Mouse (Mus musculus): ENCODE data around the gene Fam131a.

Gene Fam131a

DNA sequence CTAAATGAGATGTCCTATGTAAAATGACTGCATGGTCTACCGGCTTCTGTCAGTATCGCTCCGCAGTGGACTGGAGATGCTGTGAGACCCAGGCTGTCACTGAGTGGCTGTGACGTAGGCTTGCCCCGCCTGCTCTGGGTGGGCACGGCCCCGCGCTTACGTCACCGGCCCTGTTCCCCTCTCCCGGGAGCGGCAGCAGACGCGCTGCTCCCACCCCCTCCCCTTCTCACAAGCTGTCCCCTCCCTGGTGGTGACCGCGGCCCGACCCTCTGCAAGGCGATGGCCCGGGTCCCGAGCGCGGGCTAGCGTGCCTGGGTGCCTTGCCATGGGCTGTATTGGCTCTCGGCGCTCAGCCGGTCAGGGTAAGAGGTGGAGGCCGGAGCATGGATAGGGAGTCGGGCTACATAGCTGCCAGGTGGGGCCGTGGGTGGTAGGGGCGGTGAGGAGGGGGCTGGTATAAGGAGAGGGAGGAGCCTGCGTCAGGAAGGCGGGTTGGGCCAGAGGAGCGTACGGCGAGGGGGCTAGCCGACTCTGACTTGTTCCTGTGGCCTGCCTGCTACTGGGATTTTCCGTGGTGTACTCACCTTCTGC is at the start of gene Fam131a:
Gene Fam131a (plus strand): TSS at position 131 of the 591 bp plus-strand sequence.
- CTCF ChIA-PET: interaction anchor here (0.5 to 1.4 kb wide), 8 partner anchors 9 to 205 kb away, joined by 3 to 6 read pairs (median 4); partner anchors contain the start of gene Clcn2 (in 1 of the 4)
- POLR2A ChIA-PET: interaction anchor here (0.6 to 14.3 kb wide), 27 partner anchors 9 to 1558 kb away, joined by 3 to 298 read pairs (median 4); partner anchors contain the start of genes Clcn2 (in 1 of the 4), Dvl3 (in 1 of the 4), Eif2b5 (in 1 of the 4) and Polr2h (in 1 of the 4)

- ChIA-PET POLR2A (interaction anchor here in 2 of 4 experiments (0.5 to 1.8 kb wide), 2 partner anchors 33 to 47 kb away, joined by 3 to 8 read pairs; partner anchors contain the start of genes Alg3 (in 1 of the 2), Eef1akmt4 (in 1 of the 2) and Gm49333 (in 1 of the 2)), CTCF (no interaction called here)
These were observed 49.1 kb upstream of the Fam131a start for GRCm38 (mm10) chr16:20643911-20644310.

DNA sequence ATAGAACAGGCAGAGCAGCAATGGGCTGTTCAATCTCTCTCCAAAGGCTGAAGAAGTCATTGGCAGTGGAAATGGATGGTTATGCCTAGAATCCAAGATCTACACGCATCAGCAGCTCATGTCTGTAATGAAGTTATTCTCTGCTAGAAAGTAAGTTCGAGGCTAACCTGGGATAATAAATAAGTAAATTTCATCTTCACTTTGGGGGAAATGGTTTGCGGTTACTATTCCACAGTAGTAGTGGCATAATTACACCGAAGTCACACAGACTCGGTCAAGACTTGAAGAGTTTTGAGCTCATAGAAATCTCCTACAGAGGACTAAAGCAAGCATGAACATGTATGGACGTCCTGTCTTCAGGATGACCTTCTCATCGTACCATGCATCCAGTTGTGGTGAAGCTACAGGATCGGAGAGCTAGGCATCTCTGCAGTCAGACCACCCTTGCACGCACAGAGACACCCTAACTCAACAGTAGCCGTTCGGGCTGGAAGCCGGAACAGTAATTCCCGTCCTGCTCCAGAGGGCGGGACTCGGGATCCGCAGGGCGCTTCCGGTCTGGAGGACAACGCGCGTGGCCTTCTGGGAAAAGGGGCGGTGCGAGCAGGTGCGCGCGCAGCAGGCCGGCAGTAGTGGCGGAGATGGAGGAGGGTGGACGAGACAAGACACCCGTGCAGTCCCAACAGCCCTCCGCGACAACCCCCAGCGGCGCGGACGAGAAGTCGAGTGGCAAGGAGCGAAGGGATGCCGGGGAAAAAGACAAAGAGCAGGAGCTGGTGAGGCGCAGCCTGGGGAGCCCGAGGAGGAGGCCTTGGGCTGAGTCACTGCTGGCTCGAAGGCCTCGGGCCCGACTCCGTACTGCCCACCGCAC is 41.7 kb upstream of the Fam131a start, which contains the start of gene Psmd2:
Gene Psmd2 (plus strand): TSS at position 577 of the 871 bp plus-strand sequence.
- CTCF ChIA-PET: interaction anchor here in 2 of 4 experiments (0.5 to 1.6 kb wide), 4 partner anchors 18 to 142 kb away, joined by 3 to 4 read pairs (median 3); no protein-coding TSS in a partner anchor
- POLR2A ChIA-PET: interaction anchor here in 3 of 4 experiments (0.5 to 4.8 kb wide), 50 partner anchors 8 to 154 kb away, joined by 3 to 53 read pairs (median 4); partner anchors contain the start of genes Eef1akmt4 (in 3 of the 3), Gm49333 (in 3 of the 3), Abcf3 (in 2 of the 3) and Alg3 (in 2 of the 3)

DNA sequence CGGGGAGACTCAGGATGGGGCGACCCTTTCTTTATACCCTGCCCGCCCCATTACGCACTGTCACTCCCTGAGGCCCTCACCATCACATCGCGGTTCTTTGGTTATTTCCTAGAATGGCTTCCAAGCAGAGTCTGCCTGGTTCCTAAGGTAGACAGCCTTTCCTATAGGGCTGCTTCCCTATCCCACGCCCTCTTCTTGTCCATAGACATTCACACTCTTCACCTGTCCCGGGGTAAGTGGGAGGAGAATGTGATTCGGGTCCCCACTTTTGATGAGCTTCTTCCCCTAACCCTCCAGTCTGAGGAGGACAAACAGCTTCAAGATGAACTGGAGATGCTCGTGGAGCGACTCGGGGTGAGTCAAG is 41.1 kb upstream of the Fam131a start:
- POLR2A ChIA-PET: interaction anchor here in 3 of 4 experiments (0.6 to 4.8 kb wide), 28 partner anchors 7 to 154 kb away, joined by 3 to 53 read pairs (median 4); partner anchors contain the start of genes Eef1akmt4 (in 2 of the 3), Eif2b5 (in 2 of the 3), Gm49333 (in 2 of the 3) and Abcf3 (in 1 of the 3)
- CTCF ChIA-PET: interaction anchor here in 2 of 4 experiments (0.5 to 0.6 kb wide), 2 partner anchors 18 to 57 kb away, joined by 3 read pairs; no protein-coding TSS in a partner anchor

- POLR2A ChIA-PET: interaction anchor here in 2 of 4 experiments (0.8 to 4.8 kb wide), 6 partner anchors 15 to 138 kb away, joined by 3 to 53 read pairs (median 4); partner anchors contain the start of genes Eif4g1 (in 2 of the 2), Abcf3 (in 1 of the 2) and Ap2m1 (in 1 of the 2)
- CTCF ChIA-PET: interaction anchor here in 2 of 4 experiments (0.6 to 1.0 kb wide), 4 partner anchors 9 to 38 kb away, joined by 3 read pairs; no protein-coding TSS in a partner anchor
These were observed 39.7 kb upstream of the Fam131a start for GRCm38 (mm10) chr16:20653315-20653714.

- POLR2A ChIA-PET: interaction anchor here in 2 of 4 experiments (0.9 to 2.2 kb wide), 5 partner anchors 11 to 31 kb away, joined by 3 to 10 read pairs (median 5); partner anchors contain the start of gene Eif4g1 (in 2 of the 2)
- CTCF ChIA-PET: interaction anchor here in 2 of 4 experiments (0.7 to 1.5 kb wide), 2 partner anchors 10 to 149 kb away, joined by 6 to 8 read pairs; partner anchors contain the start of gene Eif4g1 (in 1 of the 2)
These were observed 35.4 kb upstream of the Fam131a start for GRCm38 (mm10) chr16:20657661-20658060.

DNA sequence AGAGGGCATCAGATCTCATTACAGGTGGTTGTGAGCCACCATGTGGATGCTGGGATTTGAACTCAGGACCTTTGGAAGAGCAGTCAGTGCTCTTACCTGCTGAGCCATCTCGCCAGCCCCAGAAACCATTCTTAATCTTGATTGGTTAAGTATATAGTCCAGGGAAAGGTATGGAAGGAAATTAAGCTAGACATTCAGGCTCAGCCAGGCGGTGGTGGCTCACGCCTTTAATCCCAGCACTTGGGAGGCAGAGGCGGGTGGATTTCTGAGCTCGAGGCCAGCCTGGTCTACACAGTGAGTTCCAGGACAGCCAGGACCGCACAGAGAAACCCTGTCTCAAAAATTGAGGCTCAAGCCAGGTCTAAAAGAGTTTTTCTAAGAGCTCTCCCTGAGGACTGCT is 25.0 kb upstream of the Fam131a start, which contains the start of gene Eif4g1:
Gene Eif4g1 (plus strand): TSS at position 301 of the 400 bp plus-strand sequence.
- ChIA-PET CTCF (interaction anchor here in 3 of 4 experiments (0.6 to 1.3 kb wide), 9 partner anchors 10 to 382 kb away, joined by 3 to 6 read pairs (median 4); no protein-coding TSS in a partner anchor), POLR2A (interaction anchor here in 3 of 4 experiments (0.6 to 7.1 kb wide), 21 partner anchors 8 to 1871 kb away, joined by 3 to 53 read pairs (median 4); partner anchors contain the start of genes Abcf3 (in 1 of the 3), Eif2b5 (in 1 of the 3) and Psmd2 (in 1 of the 3))

GRCm38 (mm10) chr16:20670291-20670690 is 22.8 kb upstream of the Fam131a start:
- ChIA-PET POLR2A (interaction anchor here in 2 of 4 experiments (0.7 to 14.8 kb wide), 8 partner anchors 12 to 1933 kb away, joined by 3 to 298 read pairs (median 6); partner anchors contain the start of genes Ap2m1 (in 1 of the 2), Eif2b5 (in 1 of the 2), Fam131a (in 1 of the 2) and Psmd2 (in 1 of the 2)), CTCF (interaction anchor here in 1 of 4 experiments (0.6 kb wide), 1 partner anchor 18 kb away, joined by 3 read pairs; no protein-coding TSS in a partner anchor)

- CTCF ChIA-PET: interaction anchor here (0.6 to 1.4 kb wide), 7 partner anchors 30 to 518 kb away, joined by 3 to 4 read pairs (median 3); partner anchors contain the start of genes Alg3 (in 2 of the 4), Clcn2 (in 2 of the 4), Eef1akmt4 (in 2 of the 4) and Gm49333 (in 2 of the 4)
- POLR2A ChIA-PET: interaction anchor here (0.6 to 14.8 kb wide), 79 partner anchors 8 to 1312 kb away, joined by 3 to 298 read pairs (median 5); partner anchors contain the start of genes Fam131a (in 4 of the 4), Abcf3 (in 3 of the 4), Clcn2 (in 3 of the 4) and Polr2h (in 3 of the 4)
These were observed 21.2 kb upstream of the Fam131a start for GRCm38 (mm10) chr16:20671886-20672285.

GRCm38 (mm10) chr16:20672500-20672902 is 20.5 kb upstream of the Fam131a start:
- ChIA-PET CTCF (interaction anchor here (0.6 to 1.4 kb wide), 7 partner anchors 30 to 517 kb away, joined by 3 to 4 read pairs (median 3); partner anchors contain the start of genes Alg3 (in 2 of the 4), Clcn2 (in 2 of the 4), Eef1akmt4 (in 2 of the 4) and Gm49333 (in 2 of the 4)), POLR2A (interaction anchor here (0.6 to 14.8 kb wide), 78 partner anchors 8 to 1311 kb away, joined by 3 to 298 read pairs (median 5); partner anchors contain the start of genes Fam131a (in 4 of the 4), Clcn2 (in 3 of the 4), Polr2h (in 3 of the 4) and Psmd2 (in 3 of the 4))

- ChIA-PET CTCF (interaction anchor here (0.7 to 1.4 kb wide), 7 partner anchors 20 to 531 kb away, joined by 3 to 6 read pairs (median 3); partner anchors contain the start of genes Clcn2 (in 2 of the 4), Polr2h (in 2 of the 4), Alg3 (in 1 of the 4) and Eef1akmt4 (in 1 of the 4)), POLR2A (interaction anchor here (0.5 to 14.8 kb wide), 79 partner anchors 9 to 1795 kb away, joined by 3 to 298 read pairs (median 5); partner anchors contain the start of genes Alg3 (in 3 of the 4), Clcn2 (in 3 of the 4), Dvl3 (in 3 of the 4) and Eef1akmt4 (in 3 of the 4))
These were observed 19.9 kb upstream of the Fam131a start for GRCm38 (mm10) chr16:20672965-20673705.

- POLR2A ChIA-PET: interaction anchor here (0.5 to 14.8 kb wide), 64 partner anchors 8 to 1796 kb away, joined by 3 to 298 read pairs (median 5); partner anchors contain the start of genes Alg3 (in 3 of the 4), Eef1akmt4 (in 3 of the 4), Fam131a (in 3 of the 4) and Gm49333 (in 3 of the 4)
- CTCF ChIA-PET: interaction anchor here (0.7 to 1.2 kb wide), 5 partner anchors 20 to 531 kb away, joined by 3 to 6 read pairs (median 3); partner anchors contain the start of genes Clcn2 (in 1 of the 4), Ephb3 (in 1 of the 4), Fam131a (in 1 of the 4) and Polr2h (in 1 of the 4)
These were observed 19.2 kb upstream of the Fam131a start for GRCm38 (mm10) chr16:20673706-20674303.

DNA sequence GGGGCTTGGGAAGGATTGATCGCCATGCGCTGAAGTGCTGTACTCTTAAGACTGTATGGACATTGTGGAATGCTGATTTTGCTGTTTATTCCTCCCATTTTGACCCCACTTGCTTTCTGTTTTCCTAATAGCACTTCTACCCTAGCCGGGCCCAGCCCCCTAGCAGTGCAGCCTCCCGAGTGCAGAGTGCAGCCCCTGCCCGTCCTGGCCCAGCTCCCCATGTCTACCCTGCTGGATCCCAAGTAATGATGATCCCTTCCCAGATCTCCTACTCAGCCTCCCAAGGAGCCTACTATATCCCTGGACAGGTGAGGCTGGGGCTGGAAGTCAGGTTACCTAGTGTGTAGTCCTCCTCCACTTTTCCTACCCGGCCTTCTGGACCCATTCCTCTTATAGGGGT is 17.8 kb upstream of the Fam131a start:
- ChIA-PET CTCF (no interaction called here), POLR2A (interaction anchor here in 2 of 4 experiments (0.6 to 14.8 kb wide), 17 partner anchors 8 to 177 kb away, joined by 3 to 298 read pairs (median 13); partner anchors contain the start of genes Fam131a (in 2 of the 2), Clcn2 (in 1 of the 2), Dvl3 (in 1 of the 2) and Eif2b5 (in 1 of the 2))

GRCm38 (mm10) chr16:20676702-20677101 is 16.3 kb upstream of the Fam131a start:
- ChIA-PET POLR2A (interaction anchor here (0.5 to 14.8 kb wide), 36 partner anchors 8 to 716 kb away, joined by 3 to 298 read pairs (median 4); partner anchors contain the start of genes Eif4g1 (in 2 of the 4), Fam131a (in 2 of the 4), Abcf3 (in 1 of the 4) and Alg3 (in 1 of the 4)), CTCF (interaction anchor here (0.5 to 1.6 kb wide), 5 partner anchors 25 to 167 kb away, joined by 3 to 9 read pairs (median 6); no protein-coding TSS in a partner anchor)
